Mouse (Mus musculus): ENCODE data around the gene Kcna6. TPM values are rescaled to one million over a fixed set of nuclear protein-coding genes. Genes with fewer than 3 reads are reported as not detected.

Gene Kcna6
- total RNA-seq (2023), result not detected in 4 replicates

DNA sequence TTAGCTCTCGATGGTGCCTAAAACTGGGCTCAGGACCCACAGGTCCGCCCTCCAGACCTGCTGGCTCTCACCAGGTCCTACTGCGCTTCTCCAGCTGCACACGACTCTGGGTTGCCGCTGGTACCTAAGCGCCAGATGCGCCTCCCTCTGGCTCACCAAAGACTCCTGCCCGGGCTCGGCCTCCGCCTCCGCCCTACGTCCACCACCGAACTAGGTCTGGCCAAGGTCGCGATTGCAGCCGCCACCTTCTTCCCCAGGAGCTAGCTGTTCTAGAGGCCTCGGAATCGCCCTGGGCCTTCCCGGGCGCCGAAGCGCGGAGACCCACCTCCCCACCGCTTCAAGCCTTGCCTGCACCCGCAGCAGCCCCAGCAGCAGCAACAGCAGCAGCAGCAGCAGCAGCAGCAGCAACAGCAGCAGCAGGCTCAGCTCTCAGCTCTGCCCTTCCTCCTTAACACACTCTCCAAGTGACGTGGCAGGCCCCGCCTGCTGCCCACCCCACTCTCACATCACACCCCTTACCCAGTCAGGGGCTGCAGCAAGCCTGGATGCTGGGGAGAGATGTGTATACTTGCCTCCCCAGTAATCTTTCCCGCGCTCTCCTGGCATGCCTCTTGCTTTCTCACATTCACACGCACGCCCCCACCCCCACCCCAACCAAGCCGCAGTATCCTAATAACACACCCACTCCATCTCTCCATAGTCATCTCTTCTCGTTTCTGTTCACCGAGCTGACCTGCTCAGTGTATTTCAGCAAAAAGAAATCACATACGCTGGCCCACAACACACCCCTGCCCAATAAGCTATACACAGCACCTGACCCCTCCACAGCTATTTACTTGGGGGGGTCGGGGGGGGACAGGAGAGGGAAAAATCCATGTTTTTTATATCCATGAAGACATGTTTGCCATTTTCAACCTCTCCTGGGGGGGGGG lies at the start of gene Kcna6:
Gene Kcna6 (minus strand): TSS at position 464 of the 932 bp plus-strand sequence.

Other genes with a start within 250 kb of the Kcna6 start
- not detected in 4 replicates for gene Kcna5, start 205.3 kb downstream of the Kcna6 start, total RNA-seq (2023)
- not detected in 4 replicates for gene Kcna1, start 94.3 kb downstream of the Kcna6 start, total RNA-seq (2023)
- gene Ndufa9, start 108.5 kb upstream of the Kcna6 start, total RNA-seq (2023), result 46.5 to 57.6 TPM (median 50.9 TPM) in 4 replicates
- not detected in 4 replicates for gene Akap3, start 112.4 kb upstream of the Kcna6 start, total RNA-seq (2023)
- gene Dyrk4, start 181.2 kb upstream of the Kcna6 start, total RNA-seq (2023), result 0.58 to 1.4 TPM (median 1.1 TPM) in 4 replicates
- gene Rad51ap1, start 198.9 kb upstream of the Kcna6 start, total RNA-seq (2023), result 1.8 to 4.1 TPM (median 3.0 TPM) in 4 replicates
- gene D6Wsu163e, start 199.3 kb upstream of the Kcna6 start, total RNA-seq (2023), result 37.3 to 43.4 TPM (median 38.8 TPM) in 4 replicates

Data from B cell, adult 62 days (primary cell).